Mouse (Mus musculus): ENCODE measurements around the gene Il22.
"Not testable (repeated sequence)": the region's sequence is repeated elsewhere in the genome, so short reads cannot be mapped to it uniquely, and the experiment has no call there.

Il22 gene

DNA sequence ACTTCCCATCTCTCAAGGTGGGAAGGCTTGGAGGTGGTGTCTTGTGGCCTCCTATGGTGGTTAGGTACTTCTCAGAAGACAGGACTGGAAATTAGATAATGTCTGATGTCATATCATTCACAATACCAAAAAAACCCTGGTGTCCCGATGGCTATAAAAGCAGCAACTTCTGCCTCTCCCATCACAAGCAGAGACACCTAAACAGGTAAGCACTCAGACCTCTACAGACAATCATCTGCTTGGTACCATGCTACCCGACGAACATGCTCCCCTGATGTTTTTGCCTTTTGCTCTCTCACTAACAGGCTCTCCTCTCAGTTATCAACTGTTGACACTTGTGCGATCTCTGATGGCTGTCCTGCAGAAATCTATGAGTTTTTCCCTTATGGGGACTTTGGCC is at the start of gene Il22:
Gene Il22 (plus strand): TSS at position 301 of the 400 bp plus-strand sequence.
- DNase-seq (ENCODE audit: low spot score): no peak

DNA sequence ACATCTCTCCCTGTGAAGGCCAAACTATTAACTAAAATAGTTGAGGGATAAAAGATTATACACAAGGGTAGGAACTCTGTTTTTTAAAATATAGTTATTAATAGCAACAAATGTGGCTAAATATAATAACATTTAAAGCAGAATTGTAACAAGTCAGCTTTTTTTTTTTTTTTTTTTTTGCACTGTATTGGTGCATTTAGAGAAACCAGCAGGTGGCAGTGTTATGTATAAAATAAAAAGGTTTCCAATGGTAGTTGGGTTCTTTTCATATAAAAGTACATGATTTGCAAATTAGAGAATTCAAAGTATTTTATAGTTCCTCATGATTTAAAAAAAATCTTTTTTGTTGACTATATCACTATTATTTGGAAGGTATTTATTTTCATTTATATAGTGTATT is 48.8 kb upstream of the Il22 start:
- peak; percentile 87 for DNase-seq (ENCODE audit: low spot score)

GRCm38 (mm10) chr10:118161131-118161530 is 43.6 kb upstream of the Il22 start:
- peak; percentile 73 for DNase-seq (ENCODE audit: low spot score)

DNA sequence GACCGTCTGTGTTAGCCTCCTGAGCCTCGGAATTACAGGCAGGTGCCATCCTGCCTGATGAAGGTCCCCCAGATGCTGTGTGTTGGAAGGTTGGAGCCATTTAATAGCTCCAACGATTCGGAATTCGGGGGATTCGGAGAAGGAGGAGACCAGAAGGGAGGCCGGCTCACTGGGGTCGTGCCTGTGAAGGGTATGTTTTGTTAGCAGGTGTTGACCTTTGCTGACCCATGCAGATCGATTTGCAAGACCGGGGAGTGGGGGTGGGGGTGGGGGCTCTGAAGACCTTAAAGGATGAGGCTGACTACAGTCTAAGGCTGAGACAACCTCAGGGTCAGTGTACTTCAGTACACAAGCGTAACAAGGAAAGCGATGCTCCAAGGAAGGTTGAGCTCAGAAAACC is 35.5 kb upstream of the Il22 start:
- DNase-seq (ENCODE audit: low spot score): no peak

- peak; percentile 97 for DNase-seq (ENCODE audit: low spot score)
These were observed 32.3 kb upstream of the Il22 start for GRCm38 (mm10) chr10:118172416-118172815.

- no peak for DNase-seq (ENCODE audit: low spot score)
These were observed 31.9 kb upstream of the Il22 start for GRCm38 (mm10) chr10:118172876-118173275.

DNA sequence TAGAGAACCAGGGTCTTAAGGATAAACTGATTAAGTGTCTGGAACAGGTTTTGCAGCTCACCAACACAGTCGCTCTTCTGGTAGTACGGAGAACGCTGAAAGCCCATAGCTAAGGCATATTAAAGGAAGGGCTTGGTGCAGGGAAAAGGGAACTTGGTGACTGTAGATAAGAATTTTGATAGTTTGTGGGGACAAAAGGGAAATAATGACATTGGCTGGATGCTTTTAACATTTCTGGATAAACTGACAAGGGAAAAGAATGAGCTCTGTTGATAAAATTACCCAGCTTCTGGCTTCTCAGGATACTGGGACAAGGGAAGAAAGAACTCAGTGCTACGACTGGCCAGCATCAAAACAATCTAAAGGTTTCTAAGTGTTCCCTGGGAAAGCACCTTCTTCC is 29.2 kb upstream of the Il22 start:
- DNase-seq (ENCODE audit: low spot score): not testable (repeated sequence)

DNA sequence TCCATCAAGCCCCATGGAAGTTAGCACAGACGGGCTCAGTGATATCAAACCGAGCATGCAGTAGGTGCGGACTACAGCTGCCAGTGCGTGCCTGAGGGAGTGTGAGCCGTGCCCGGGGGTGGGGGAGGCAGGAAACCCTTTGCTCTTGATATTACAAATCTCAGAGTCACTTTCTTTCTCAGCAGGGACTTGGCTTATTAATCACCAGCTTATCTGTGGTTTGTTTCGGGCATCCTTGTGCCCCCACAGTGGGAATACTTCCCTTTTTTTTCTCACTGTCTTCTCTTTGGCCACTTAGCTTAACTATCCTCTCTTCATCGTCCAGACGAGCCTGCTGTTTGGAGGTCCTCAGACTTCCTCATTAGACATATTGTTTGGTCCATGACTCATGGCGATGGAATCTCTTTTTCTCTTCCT is 26.0 kb upstream of the Il22 start:
- no peak for DNase-seq (ENCODE audit: low spot score)

DNA sequence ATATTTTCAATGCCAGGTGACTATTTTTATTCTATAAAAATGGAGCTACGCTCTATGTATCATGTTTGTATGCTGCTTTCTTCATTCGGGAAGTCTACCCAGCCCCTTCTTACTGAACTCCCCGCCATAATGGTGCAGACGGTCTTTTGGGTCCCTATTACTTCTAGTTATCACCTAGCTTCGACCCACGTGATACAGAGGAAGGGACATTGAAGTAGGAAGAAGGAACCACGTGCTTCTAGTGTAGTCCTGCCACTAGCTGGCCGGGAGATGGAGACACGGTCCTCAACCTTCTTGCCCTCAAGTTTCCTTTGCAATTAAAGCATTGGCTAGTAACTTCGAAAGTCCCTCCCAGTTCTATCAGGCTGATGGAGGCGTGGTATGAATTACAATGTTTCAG is 25.5 kb upstream of the Il22 start:
- no peak for DNase-seq (ENCODE audit: low spot score)

DNA sequence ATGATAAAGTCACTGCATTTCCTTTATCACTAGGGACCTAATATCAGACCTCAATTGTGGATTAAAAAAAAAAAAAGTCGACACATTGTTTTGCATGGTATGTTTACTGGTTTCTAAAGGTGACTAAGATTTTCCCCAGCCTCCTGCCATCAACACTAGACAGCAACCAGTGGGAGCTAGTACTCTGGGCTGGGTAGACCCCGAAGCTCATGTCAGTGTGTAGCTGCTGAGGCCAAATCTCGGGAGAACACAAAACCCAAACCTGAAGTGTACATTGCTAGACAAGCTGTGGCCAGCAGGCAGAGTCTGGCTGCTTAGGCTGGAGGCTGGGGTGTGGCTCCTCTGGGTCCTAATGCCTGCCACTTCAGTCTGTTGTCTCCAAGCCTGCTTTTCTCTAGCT is 9.6 kb upstream of the Il22 start:
- peak; percentile 32 for DNase-seq (ENCODE audit: low spot score)

- not testable (repeated sequence) for DNase-seq (ENCODE audit: low spot score)
These were observed 11.1 kb downstream of the Il22 start for GRCm38 (mm10) chr10:118215719-118216393.

- not testable (repeated sequence) for DNase-seq (ENCODE audit: low spot score)
These were observed 22.9 kb downstream of the Il22 start for GRCm38 (mm10) chr10:118227629-118228028.

DNA sequence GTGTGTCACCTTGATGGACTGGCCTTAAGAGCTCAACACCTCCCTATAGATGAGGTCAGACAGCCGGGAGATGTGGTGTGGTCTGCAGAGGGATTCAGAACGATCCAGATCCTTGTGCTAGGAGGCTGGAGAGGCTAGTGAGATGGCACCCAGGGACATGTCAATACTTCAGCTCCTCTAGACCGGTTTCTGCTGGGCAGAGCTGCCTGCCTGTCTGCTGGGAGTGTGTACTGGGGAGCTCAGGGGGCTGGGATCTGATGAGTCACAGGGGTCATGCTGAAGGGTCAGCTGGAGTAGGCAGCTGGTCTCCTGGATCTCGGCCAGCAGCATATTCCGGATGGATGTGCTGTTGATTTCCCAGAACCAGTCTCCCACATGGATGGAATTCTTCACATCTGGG is 27.9 kb downstream of the Il22 start:
- DNase-seq (ENCODE audit: low spot score): not testable (repeated sequence)

DNA sequence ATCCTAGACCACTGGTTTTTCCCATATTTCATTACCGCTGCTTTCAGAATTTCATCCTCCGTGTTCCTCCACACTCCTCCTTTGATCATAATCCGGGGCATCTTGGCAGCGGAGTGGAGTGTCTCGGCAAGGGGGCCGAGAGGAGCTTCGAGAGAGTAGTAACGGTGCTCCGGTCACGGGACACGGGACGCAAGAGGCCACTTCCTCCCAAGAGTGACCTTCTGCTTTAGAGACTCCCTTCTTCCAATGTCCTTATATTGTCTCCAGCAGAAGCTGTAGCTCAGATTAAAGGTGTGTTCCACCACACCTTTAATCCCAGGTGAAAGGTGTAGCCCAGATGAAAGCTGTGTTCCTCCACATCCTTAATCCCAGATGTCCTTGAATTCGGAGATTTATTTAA is 35.9 kb downstream of the Il22 start, which contains the start of gene Gm32717:
Gene Gm32717 (minus strand): TSS at position 101 of the 400 bp plus-strand sequence.
- DNase-seq (ENCODE audit: low spot score): not testable (repeated sequence)

GRCm38 (mm10) chr10:118249006-118249595 is 44.4 kb downstream of the Il22 start:
- DNase-seq (ENCODE audit: low spot score): peak; percentile 71

GRCm38 (mm10) chr10:118250852-118251295 is 46.1 kb downstream of the Il22 start:
- DNase-seq (ENCODE audit: low spot score): peak; percentile 69

DNA sequence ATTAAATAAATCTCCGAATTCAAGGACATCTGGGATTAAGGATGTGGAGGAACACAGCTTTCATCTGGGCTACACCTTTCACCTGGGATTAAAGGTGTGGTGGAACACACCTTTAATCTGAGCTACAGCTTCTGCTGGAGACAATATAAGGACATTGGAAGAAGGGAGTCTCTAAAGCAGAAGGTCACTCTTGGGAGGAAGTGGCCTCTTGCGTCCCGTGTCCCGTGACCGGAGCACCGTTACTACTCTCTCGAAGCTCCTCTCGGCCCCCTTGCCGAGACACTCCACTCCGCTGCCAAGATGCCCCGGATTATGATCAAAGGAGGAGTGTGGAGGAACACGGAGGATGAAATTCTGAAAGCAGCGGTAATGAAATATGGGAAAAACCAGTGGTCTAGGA is 53.6 kb downstream of the Il22 start, which contains the start of gene Gm32802:
Gene Gm32802 (plus strand): TSS at position 301 of the 400 bp plus-strand sequence.
- not testable (repeated sequence) for DNase-seq (ENCODE audit: low spot score)

Measured in MN1 (cell line).